In the genomic region with DNA sequence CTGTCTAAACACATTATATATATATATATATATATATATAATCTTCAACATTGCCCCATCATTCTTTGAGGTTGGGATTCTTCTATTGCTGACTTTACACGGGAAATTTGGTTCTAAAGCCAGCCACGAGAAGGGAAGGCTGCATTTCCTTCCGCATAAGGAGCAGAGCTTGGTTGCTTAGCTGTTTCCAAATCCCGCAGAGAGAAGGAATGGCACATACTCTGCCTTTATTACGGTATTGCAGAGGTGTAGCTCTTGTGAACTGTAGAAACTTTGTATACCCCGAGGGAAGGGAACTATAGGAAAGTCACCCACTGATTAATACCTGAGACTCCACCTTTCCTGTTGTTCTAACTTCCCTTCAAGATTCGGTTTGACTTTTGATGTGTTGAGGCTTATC, we compare ENCODE assay signal across 9 mouse cellular contexts. TPM values are rescaled to one million over a fixed set of nuclear protein-coding genes. Genes with fewer than 3 reads are reported as not detected.
DNase-seq lines count a peak whose midpoint lies in the region; ATAC-seq lines count a peak whose summit lies in the region.
"Had no signal": no experiment of that assay in that cellular context is flagged by ENCODE, and none has a peak within 500 bp of the region (broad histone marks: within the 10 kb centered on the region; RNA-seq: fewer than 3 reads in every experiment).

No protein-coding gene starts in this region.

- no peaks in the 10 kb centered on the region for H3K36me3 ChIP-seq in kidney, embryonic 15.5 days
- H3K36me3 ChIP-seq in embryonic facial prominence, embryonic 10.5 days (replicated peaks): peaks cover 34% of the 10 kb centered on the region
- H3K36me3 ChIP-seq in hindbrain, embryonic 11.5 days (ENCODE audit: control insufficient read depth, insufficient read depth, low read length): no peaks in the 10 kb centered on the region
- H3K36me3 ChIP-seq in midbrain, embryonic 14.5 days (ENCODE audit: control insufficient read depth, insufficient read depth, low read length): no peaks in the 10 kb centered on the region
- H3K36me3 ChIP-seq: G1E had no signal

- H3K27ac ChIP-seq in kidney, embryonic 15.5 days: peak overlapping the region; percentile 91
- peak overlapping the region; percentile 83 for H3K27ac ChIP-seq in embryonic facial prominence, embryonic 10.5 days (replicated peaks)
- no peak overlapping the region for H3K27ac ChIP-seq in hindbrain, embryonic 11.5 days (ENCODE audit: low read depth, low read length)
- 0 out of 2 replicates have a peak overlapping the region, but pooled peaks have one; percentile 45 for H3K27ac ChIP-seq in midbrain, embryonic 14.5 days (replicated peaks; ENCODE audit: low read depth, low read length)

- no peak for DNase-seq in kidney, adult 11 months
- DNase-seq in embryonic facial prominence, embryonic 10.5 days (ENCODE audit: low spot score): no peak
- DNase-seq in hindbrain, embryonic 11.5 days (ENCODE audit: low spot score): peak; percentile 22
- DNase-seq in midbrain, embryonic 14.5 days: peak; percentile 27
- DNase-seq in thymus, postnatal 14 days: no peak
- no peak for DNase-seq in layer of hippocampus, postnatal 25 days (ENCODE audit: extremely low spot score in 1 of 2, low spot score in 1 of 2)
- DNase-seq in urinary bladder, postnatal 14 days (ENCODE audit: low spot score): no peak

- ATAC-seq in kidney, embryonic 15.5 days (replicated peaks; ENCODE audit: low FRiP score): no peak
- no peak for ATAC-seq in hindbrain, embryonic 11.5 days (ENCODE audit: low FRiP score)
- no peak for ATAC-seq in midbrain, embryonic 14.5 days (ENCODE audit: low FRiP score, low TSS enrichment)

- H3K9ac ChIP-seq in kidney, embryonic 15.5 days: no peak overlapping the region
- 0 out of 2 replicates have a peak overlapping the region, but pooled peaks have one; percentile 12 for H3K9ac ChIP-seq in hindbrain, embryonic 11.5 days (ENCODE audit: low read depth, low read length)
- no peak overlapping the region for H3K9ac ChIP-seq in midbrain, embryonic 14.5 days (replicated peaks; ENCODE audit: low read length)

- H3K4me3 ChIP-seq in kidney, embryonic 15.5 days (replicated peaks): peak overlapping the region; percentile 70
- peak overlapping the region; percentile 82 for H3K4me3 ChIP-seq in embryonic facial prominence, embryonic 10.5 days
- peak overlapping the region; percentile 50 for H3K4me3 ChIP-seq in hindbrain, embryonic 11.5 days (ENCODE audit: low read depth, low read length)
- no peak overlapping the region for H3K4me3 ChIP-seq in midbrain, embryonic 14.5 days (replicated peaks; ENCODE audit: low read depth, low read length)

- no peaks in the 10 kb centered on the region for H3K27me3 ChIP-seq in kidney, embryonic 15.5 days
- no peaks in the 10 kb centered on the region for H3K27me3 ChIP-seq in embryonic facial prominence, embryonic 10.5 days (replicated peaks; ENCODE audit: low read depth, poor library complexity, severe bottlenecking)
- H3K27me3 ChIP-seq in hindbrain, embryonic 11.5 days (ENCODE audit: control insufficient read depth, insufficient read depth, low read length): no peaks in the 10 kb centered on the region
- peaks cover 14% of the 10 kb centered on the region for H3K27me3 ChIP-seq in midbrain, embryonic 14.5 days (ENCODE audit: control insufficient read depth, insufficient read depth, low read length)

- 5% methylated on average over 7 of the region's 7 CpGs for WGBS in kidney, embryonic 15.5 days
- WGBS in embryonic facial prominence, embryonic 10.5 days: 7% methylated on average over 7 of the region's 7 CpGs
- 7% methylated on average over 7 of the region's 7 CpGs for WGBS in hindbrain, embryonic 11.5 days
- 5% methylated on average over 7 of the region's 7 CpGs for WGBS in midbrain, embryonic 14.5 days

- H3K4me2 ChIP-seq in kidney, embryonic 15.5 days: peak overlapping the region; percentile 61
- peak overlapping the region; percentile 71 for H3K4me2 ChIP-seq in hindbrain, embryonic 11.5 days (replicated peaks; ENCODE audit: low read depth, low read length)
- H3K4me2 ChIP-seq in midbrain, embryonic 14.5 days (ENCODE audit: low read length): peak overlapping the region; percentile 94

- peaks cover 17% of the 10 kb centered on the region for H3K4me1 ChIP-seq in kidney, embryonic 15.5 days
- H3K4me1 ChIP-seq in embryonic facial prominence, embryonic 10.5 days: peaks cover 24% of the 10 kb centered on the region
- no peaks in the 10 kb centered on the region for H3K4me1 ChIP-seq in hindbrain, embryonic 11.5 days (replicated peaks; ENCODE audit: control insufficient read depth, insufficient read depth, low read length)
- 0 out of 2 replicates have a peak, but pooled peaks cover 7% of the 10 kb centered on the region for H3K4me1 ChIP-seq in midbrain, embryonic 14.5 days (ENCODE audit: control insufficient read depth, insufficient read depth, low read length)

- no peaks in the 10 kb centered on the region for H3K9me3 ChIP-seq in kidney, embryonic 15.5 days (replicated peaks)
- H3K9me3 ChIP-seq in embryonic facial prominence, embryonic 10.5 days: no peaks in the 10 kb centered on the region
- H3K9me3 ChIP-seq in hindbrain, embryonic 11.5 days (ENCODE audit: control insufficient read depth, low read length): no peaks in the 10 kb centered on the region
- H3K9me3 ChIP-seq in midbrain, embryonic 14.5 days (ENCODE audit: control insufficient read depth, low read length): no peaks in the 10 kb centered on the region

RNA-seq across cellular contexts. Expression of gene Gja1, which starts 2.6 kb away (rescaled TPM):
- polyA plus RNA-seq in kidney, embryonic 15.5 days (2015; fragmentation: Nextera tagmentation; extraction: Ambion mirVana): 141 and 151 TPM in 2 replicates
- polyA plus RNA-seq in embryonic facial prominence, embryonic 10.5 days (2016; fragmentation: Nextera tagmentation; extraction: Ambion mirVana): 253 and 259 TPM in 2 replicates
- 160 and 163 TPM in 2 replicates for polyA plus RNA-seq in hindbrain, embryonic 11.5 days (2014; fragmentation: Nextera tagmentation; extraction: Ambion mirVana)
- polyA plus RNA-seq in midbrain, embryonic 14.5 days (2014; fragmentation: Nextera tagmentation; extraction: Ambion mirVana): 14.1 and 90.0 TPM in 2 replicates
- 100 to 1,000 TPM; 265 to 310 TPM for total RNA-seq in layer of hippocampus, postnatal 25 days (2021)
- polyA plus RNA-seq: G1E had no signal

Comparison
In these comparisons a context has a peak if more than half of its experiments do, and no peak if none do; other contexts are left out.
1. DNase-seq: peak in hindbrain, embryonic 11.5 days (single experiment) and midbrain, embryonic 14.5 days (single experiment); none in kidney, adult 11 months (single experiment), embryonic facial prominence, embryonic 10.5 days (single experiment), thymus, postnatal 14 days (single experiment), layer of hippocampus, postnatal 25 days (0 of 2) and urinary bladder, postnatal 14 days (single experiment).
2. Peak in every context shown above with its lines, with median percentiles within 50 percentile points of each other: H3K4me2 ChIP-seq.